Comparison of ENCODE assay signal across 28 mouse cellular contexts in genomic region chr6:71758780-71759179, GRCm38 (mm10). TPM values are rescaled to one million over a fixed set of nuclear protein-coding genes. Genes with fewer than 3 reads are reported as not detected.
DNase-seq lines count a peak whose midpoint lies in the region; ATAC-seq and TF ChIP-seq lines count a peak whose summit lies in the region.
"Had no signal": no experiment of that assay in that cellular context is flagged by ENCODE, and none has a peak within 500 bp of the region (broad histone marks: within the 10 kb centered on the region; RNA-seq: fewer than 3 reads in every experiment).

No protein-coding gene starts in this region.

- H3K36me3 ChIP-seq in liver, embryonic 14.5 days (replicated peaks; ENCODE audit: control insufficient read depth, insufficient read depth, low read depth), result no peaks in the 10 kb centered on the region
- H3K36me3 ChIP-seq in hindbrain, embryonic 16.5 days (ENCODE audit: control insufficient read depth, insufficient read depth, low read length), result peaks cover 19% of the 10 kb centered on the region
- H3K36me3 ChIP-seq: embryonic facial prominence, embryonic 13.5 days; limb, embryonic 13.5 days; lung, embryonic 15.5 days; stomach, embryonic 15.5 days had no signal

- H3K4me2 ChIP-seq in liver, embryonic 14.5 days (ENCODE audit: low read depth), result no peak overlapping the region
- no peak overlapping the region for H3K4me2 ChIP-seq in hindbrain, embryonic 16.5 days (ENCODE audit: low read length)
- H3K4me2 ChIP-seq: embryonic facial prominence, embryonic 13.5 days; heart, embryonic 11.5 days; hindbrain, embryonic 13.5 days; limb, embryonic 13.5 days; lung, embryonic 15.5 days; midbrain, embryonic 15.5 days; stomach, embryonic 15.5 days had no signal

- 74% methylated on average over 4 of the region's 4 CpGs for WGBS in liver, embryonic 14.5 days (ENCODE audit: insufficient replicate concordance)
- WGBS in hindbrain, embryonic 16.5 days, result 80% methylated on average over 4 of the region's 4 CpGs

- no peaks in the 10 kb centered on the region for H3K27me3 ChIP-seq in liver, embryonic 14.5 days (ENCODE audit: control insufficient read depth, insufficient read depth, low read length)
- H3K27me3 ChIP-seq in hindbrain, embryonic 16.5 days (replicated peaks; ENCODE audit: control insufficient read depth, insufficient read depth, low read length), result no peaks in the 10 kb centered on the region
- H3K27me3 ChIP-seq: embryonic facial prominence, embryonic 13.5 days; hindbrain, embryonic 13.5 days; limb, embryonic 13.5 days; lung, embryonic 15.5 days; midbrain, embryonic 15.5 days; stomach, embryonic 15.5 days had no signal

- H3K9ac ChIP-seq in liver, embryonic 14.5 days (replicated peaks), result no peak overlapping the region
- H3K9ac ChIP-seq in hindbrain, embryonic 16.5 days (ENCODE audit: low read depth, low read length), result no peak overlapping the region
- H3K9ac ChIP-seq: embryonic facial prominence, embryonic 13.5 days; hindbrain, embryonic 13.5 days; limb, embryonic 13.5 days; lung, embryonic 15.5 days; midbrain, embryonic 15.5 days; stomach, embryonic 15.5 days had no signal

- H3K4me3 ChIP-seq in liver, embryonic 14.5 days (ENCODE audit: insufficient read depth in 1 of 2, low read depth in 2 of 2, low read length in 2 of 2), result no peak overlapping the region
- H3K4me3 ChIP-seq in hindbrain, embryonic 16.5 days (ENCODE audit: low read length), result no peak overlapping the region
- H3K4me3 ChIP-seq: embryonic facial prominence, embryonic 13.5 days; hindbrain, embryonic 13.5 days; left cerebral cortex, adult 2 months; limb, embryonic 13.5 days; lung, embryonic 15.5 days; midbrain, embryonic 10.5 days; midbrain, embryonic 15.5 days; stomach, embryonic 15.5 days had no signal

- TF ChIP-seq CTCF in liver, embryonic 14.5 days (IDR thresholded peaks at IDR 0.05; ENCODE audit: low read depth), result no peak

- peak; percentile 59 for ATAC-seq in liver, embryonic 14.5 days (ENCODE audit: insufficient read depth)
- no peak for ATAC-seq in hindbrain, embryonic 16.5 days
- ATAC-seq: midbrain, embryonic 15.5 days; Patski had no signal

- DNase-seq in gastrocnemius, postnatal 25 days, result peak; percentile 24
- no peak for DNase-seq in gastrocnemius, adult 8-10 months (ENCODE audit: low spot score in 2 of 2)
- DNase-seq in liver, result peak; percentile 30
- peak in 1 of 3 experiments; percentile 16 for DNase-seq in liver, embryonic 14.5 days (ENCODE audit: low read depth in 3 of 3, low spot score in 3 of 3)
- DNase-seq in left cerebral cortex, adult 11 months (ENCODE audit: low spot score), result no peak
- no peak for DNase-seq in frontal cortex, postnatal 14 days (ENCODE audit: low spot score in 2 of 2)
- DNase-seq: adrenal gland, postnatal 10 days; cerebellum, adult 11 months; cerebellum, adult 9-11 months; heart, adult 11 months; heart, postnatal 4 days; kidney, adult 11 months; kidney, postnatal 14 days; layer of hippocampus, adult 9-11 months; right cerebral cortex, postnatal 25 days; thymus, postnatal 14 days had no signal

- no peak for TF ChIP-seq EP300 in liver, embryonic 14.5 days (IDR thresholded peaks at IDR 0.05; ENCODE audit: low read depth)

- no peak overlapping the region for H3K27ac ChIP-seq in liver, embryonic 14.5 days
- H3K27ac ChIP-seq in hindbrain, embryonic 16.5 days (ENCODE audit: low read depth, low read length), result no peak overlapping the region
- H3K27ac ChIP-seq: embryonic facial prominence, embryonic 13.5 days; hindbrain, embryonic 13.5 days; left cerebral cortex, adult 2 months; limb, embryonic 13.5 days; lung, embryonic 15.5 days; midbrain, embryonic 10.5 days; midbrain, embryonic 15.5 days; stomach, embryonic 15.5 days had no signal

- H3K9me3 ChIP-seq in liver, embryonic 14.5 days (ENCODE audit: control insufficient read depth, low read length), result no peaks in the 10 kb centered on the region
- no peaks in the 10 kb centered on the region for H3K9me3 ChIP-seq in hindbrain, embryonic 16.5 days (ENCODE audit: control insufficient read depth, low read length)
- H3K9me3 ChIP-seq: embryonic facial prominence, embryonic 13.5 days; hindbrain, embryonic 13.5 days; limb, embryonic 13.5 days; lung, embryonic 15.5 days; midbrain, embryonic 10.5 days; midbrain, embryonic 15.5 days; stomach, embryonic 15.5 days had no signal

- H3K4me1 ChIP-seq in liver, embryonic 14.5 days (replicated peaks; ENCODE audit: control insufficient read depth in 2 of 2, insufficient read depth in 2 of 2, low read length in 1 of 2), result no peaks in the 10 kb centered on the region; a peak in 1 of 4 replicates
- no peaks in the 10 kb centered on the region for H3K4me1 ChIP-seq in hindbrain, embryonic 16.5 days (ENCODE audit: control insufficient read depth, insufficient read depth, low read depth, low read length)

RNA-seq across cellular contexts. Expression of gene Reep1, which starts 51.4 kb away (rescaled TPM):
- total RNA-seq in gastrocnemius, postnatal 25 days (2021), result 10 to 100 TPM; 62.2 to 72.5 TPM
- 10 to 100 TPM; 58.1 to 89.1 (median 69.7) TPM for total RNA-seq in gastrocnemius, adult 8-10 months (2022)
- polyA plus RNA-seq in liver, embryonic 14.5 days (2012; rRNA removed), result 1.9 TPM in 2 replicates
- 2.6 and 3.0 TPM in 2 replicates for polyA plus RNA-seq in liver, embryonic 14.5 days (2014; fragmentation: Nextera tagmentation; extraction: Ambion mirVana)
- 304 and 342 TPM in 2 replicates for polyA plus RNA-seq in hindbrain, embryonic 16.5 days (2015; fragmentation: Nextera tagmentation; extraction: Ambion mirVana)
- total RNA-seq: neutrophil, adult 5-6 weeks had no signal

Comparison
In these comparisons a context has a peak if more than half of its experiments do, and no peak if none do; other contexts are left out.
1. DNase-seq: peak in gastrocnemius, postnatal 25 days (single experiment) and liver (single experiment); none in gastrocnemius, adult 8-10 months (0 of 2), left cerebral cortex, adult 11 months (single experiment) and frontal cortex, postnatal 14 days (0 of 2).